Mouse (Mus musculus): ENCODE data around the gene Spns3.
A peak's percentile ranks its signal among the peaks of the same experiment; 100 is the strongest.

Gene Spns3

DNA sequence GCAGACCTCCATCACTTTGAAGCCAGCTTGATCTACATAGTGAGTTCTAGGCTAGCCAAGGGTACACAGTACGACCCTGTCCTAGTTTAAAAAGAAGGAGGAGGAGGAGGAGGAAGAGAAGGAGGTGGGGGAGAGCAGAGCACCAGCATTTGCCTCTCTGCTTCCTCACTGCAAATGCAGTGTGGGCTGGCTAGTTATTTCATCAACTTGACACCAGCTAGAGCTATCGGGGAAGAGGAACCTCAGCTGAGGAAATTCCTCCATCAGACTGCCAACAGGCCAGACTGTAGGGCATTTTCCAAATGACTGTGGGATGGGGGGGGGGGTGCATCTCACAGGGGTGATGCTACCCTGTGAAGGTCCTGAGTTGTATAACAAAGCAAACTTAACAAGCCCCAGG, 31.9 kb downstream of the Spns3 start:
- no peak for DNase-seq (ENCODE audit: inconsistent ontology term)

DNA sequence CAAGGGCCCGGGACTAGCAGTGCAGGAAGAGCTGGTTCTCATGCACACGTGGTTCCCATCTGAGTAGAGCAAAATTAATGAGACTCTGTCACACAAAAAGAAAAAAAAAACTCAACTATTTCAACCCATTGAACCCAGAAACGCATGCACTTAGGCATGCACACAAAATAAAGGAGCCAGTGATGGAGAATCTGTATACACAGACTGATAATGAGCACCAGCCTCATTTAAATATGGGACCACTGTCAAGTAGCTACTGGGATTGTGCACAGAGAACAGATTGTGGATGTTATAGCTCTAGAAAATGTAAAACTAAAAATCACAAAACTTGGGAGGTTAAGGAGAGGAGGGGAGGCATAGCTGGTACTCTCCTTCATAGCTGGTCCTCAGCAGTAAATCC, 35.3 kb downstream of the Spns3 start:
- DNase-seq (ENCODE audit: inconsistent ontology term) = no peak

DNA sequence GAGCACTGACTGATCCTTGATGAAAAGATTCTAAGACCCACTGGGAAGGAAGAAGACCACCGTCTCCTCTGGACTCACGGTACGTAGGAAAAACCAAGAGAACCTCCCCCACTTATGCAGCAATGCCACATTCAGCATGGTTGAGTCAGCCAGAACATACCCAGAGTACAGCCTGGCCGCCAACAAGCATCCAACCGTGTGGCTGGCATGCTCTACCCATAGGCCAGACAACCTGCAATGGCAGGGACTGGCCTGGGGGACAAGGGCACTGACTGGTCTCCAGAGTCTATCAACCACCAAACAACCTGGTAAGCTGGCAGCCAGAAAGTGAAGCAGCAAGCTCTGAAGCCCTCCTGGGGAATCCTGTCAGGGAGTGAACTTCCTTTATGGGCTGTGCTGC, 41.7 kb downstream of the Spns3 start:
- no peak for DNase-seq (ENCODE audit: inconsistent ontology term)

GRCm38 (mm10) chr11:72507651-72508050, 42.7 kb downstream of the Spns3 start:
- no peak for DNase-seq (ENCODE audit: inconsistent ontology term)

GRCm38 (mm10) chr11:72504016-72504797, 46.1 kb downstream of the Spns3 start:
- DNase-seq (ENCODE audit: inconsistent ontology term) = no peak

DNA sequence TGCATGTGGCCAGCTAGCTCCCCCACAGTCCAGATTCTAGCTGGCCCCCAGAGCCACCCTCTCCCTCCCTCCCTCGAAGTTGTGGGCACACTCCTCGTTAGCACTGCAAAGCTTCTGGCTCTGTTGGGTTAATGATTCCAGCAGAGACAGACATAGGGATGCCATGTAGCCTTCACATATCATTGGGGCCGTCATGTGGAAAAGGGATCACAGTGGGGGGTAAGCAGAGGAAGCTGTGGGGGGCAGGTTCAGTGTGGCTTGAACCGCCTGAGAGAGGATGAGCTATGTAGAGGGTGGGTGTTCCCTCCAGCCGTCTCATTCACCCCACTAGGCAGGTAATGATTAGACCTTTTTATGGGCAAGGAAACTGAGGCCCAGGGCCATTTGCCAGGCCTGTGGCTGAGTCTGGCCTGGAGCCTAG, 46.8 kb downstream of the Spns3 start:
- DNase-seq (ENCODE audit: inconsistent ontology term) = peak; percentile 75

- DNase-seq (ENCODE audit: inconsistent ontology term) = peak; percentile 43
These were observed 48.1 kb downstream of the Spns3 start for GRCm38 (mm10) chr11:72502236-72502635.

- peak; percentile 89 for DNase-seq (ENCODE audit: inconsistent ontology term)
These were observed 48.8 kb downstream of the Spns3 start for GRCm38 (mm10) chr11:72501426-72502002.

- no peak for DNase-seq (ENCODE audit: inconsistent ontology term)
These were observed 50.2 kb downstream of the Spns3 start for GRCm38 (mm10) chr11:72500139-72500538.

DNA sequence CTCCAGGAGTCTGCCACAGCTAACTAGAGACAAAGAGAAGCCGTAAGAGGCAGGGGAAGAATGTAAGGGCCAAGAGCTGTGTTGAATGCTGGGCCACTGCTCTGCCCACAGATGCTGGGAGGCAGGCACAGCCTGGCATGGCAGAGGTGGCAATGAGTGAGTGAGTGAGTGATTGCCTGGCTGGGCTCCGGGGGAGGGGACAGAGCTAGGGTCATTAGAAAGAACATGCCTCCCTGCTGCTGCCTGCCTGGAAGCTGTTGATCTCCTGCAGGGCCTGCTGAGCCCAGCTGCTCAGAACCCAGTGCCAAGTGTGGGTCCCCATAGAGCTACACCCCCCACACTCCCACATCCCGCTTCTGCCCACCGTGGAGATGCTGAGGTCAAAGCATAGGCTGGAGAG, 52.9 kb downstream of the Spns3 start:
- no peak for DNase-seq (ENCODE audit: inconsistent ontology term)

GRCm38 (mm10) chr11:72496775-72497174, 53.5 kb downstream of the Spns3 start:
- no peak for DNase-seq (ENCODE audit: inconsistent ontology term)

DNA sequence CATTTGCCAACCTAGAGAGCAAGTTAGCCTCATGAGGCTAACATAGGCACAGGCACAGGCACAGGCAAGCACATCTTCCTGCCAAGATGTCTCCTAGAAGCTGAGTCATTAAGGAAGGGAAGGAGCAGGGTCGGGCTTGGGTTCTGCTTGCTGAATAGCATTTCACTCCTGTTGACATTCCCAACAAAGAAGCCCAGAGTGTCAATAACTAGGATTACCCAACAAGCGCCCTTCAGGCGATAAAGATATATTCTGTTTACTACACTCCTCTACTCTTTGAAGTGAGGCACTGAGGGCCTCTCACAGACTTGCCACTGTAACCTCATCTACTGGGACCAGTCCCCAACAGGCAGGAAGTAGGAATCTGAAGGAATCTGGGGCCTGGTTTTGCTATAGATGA, 54.2 kb downstream of the Spns3 start:
- no peak for DNase-seq (ENCODE audit: inconsistent ontology term)

- DNase-seq (ENCODE audit: inconsistent ontology term) = no peak
These were observed 56.0 kb downstream of the Spns3 start for GRCm38 (mm10) chr11:72494046-72494988.

- DNase-seq (ENCODE audit: inconsistent ontology term) = peak; percentile 48
These were observed 59.0 kb downstream of the Spns3 start for GRCm38 (mm10) chr11:72491130-72491960.

DNA sequence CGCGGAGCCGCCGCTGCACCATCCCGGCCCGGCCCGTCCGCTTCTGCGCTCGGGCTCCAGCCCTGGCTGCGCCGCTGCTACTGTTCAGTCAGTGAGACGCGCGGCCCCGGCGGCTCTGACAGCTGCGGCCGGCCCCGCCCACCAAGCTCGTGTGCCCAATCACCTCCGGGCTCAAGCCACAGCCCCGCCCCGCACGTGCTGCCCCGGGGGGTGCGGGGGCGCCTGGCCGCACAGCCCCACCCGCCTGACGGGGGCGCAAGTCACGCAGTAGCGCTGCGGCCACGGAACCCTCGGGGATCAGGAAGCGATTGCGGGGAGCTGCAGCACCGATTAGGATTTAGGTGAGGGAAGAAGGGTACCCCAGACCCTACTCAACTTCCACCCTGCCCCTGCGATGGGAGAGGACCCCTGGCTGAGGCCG, 60.4 kb downstream of the Spns3 start, which contains the start of gene Spns2:
TSS of gene Spns2 (minus strand) at position 24 of the 421 bp plus-strand sequence.
- DNase-seq (ENCODE audit: inconsistent ontology term) = peak; percentile 86

DNA sequence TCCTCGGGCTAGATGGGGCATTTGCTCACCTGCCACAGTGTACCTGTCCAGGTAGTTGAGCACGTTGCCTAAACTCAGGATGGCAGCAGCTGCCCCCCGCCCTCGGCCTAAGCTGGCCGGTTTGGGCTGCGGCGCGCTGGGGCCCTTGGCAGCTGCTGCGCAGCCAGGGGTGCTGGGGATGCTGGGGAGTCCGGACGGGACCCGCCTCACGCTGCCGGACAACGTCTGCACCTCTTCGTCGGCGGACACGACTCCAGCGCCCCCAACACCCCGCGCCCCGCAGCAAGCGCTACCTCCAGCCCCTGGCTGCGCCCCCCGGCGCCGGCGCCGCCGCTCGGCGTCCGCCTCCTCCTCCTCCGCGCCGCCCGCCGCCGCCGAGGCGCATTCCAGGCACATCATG, 60.9 kb downstream of the Spns3 start:
- no peak for DNase-seq (ENCODE audit: inconsistent ontology term)

DNA sequence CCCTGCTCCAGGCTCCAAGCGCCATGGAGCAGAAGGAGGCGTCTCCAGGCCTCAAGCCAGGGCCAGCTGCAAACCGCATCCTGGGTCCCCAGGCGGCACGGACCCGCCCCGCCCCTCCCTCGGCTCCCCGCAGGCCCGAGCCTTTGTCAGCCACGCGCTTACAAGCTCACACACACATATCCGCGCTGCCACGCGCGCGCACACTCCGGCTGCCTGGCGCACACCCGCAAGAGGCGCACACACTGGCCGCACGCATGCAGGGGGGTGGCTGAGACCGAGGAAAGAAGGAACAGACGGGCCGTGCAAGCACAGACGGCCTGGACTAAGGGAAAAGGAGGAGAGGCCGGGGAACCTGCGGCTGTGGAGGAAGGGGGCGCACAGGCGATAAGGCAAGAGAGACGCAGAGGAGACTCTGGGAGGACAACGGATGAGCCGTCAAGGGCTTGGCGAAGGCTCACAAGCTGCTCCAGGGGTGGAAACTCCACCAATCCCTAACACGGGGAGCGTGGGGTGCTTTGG, 61.5 kb downstream of the Spns3 start:
- DNase-seq (ENCODE audit: inconsistent ontology term) = peak; percentile 53

DNA sequence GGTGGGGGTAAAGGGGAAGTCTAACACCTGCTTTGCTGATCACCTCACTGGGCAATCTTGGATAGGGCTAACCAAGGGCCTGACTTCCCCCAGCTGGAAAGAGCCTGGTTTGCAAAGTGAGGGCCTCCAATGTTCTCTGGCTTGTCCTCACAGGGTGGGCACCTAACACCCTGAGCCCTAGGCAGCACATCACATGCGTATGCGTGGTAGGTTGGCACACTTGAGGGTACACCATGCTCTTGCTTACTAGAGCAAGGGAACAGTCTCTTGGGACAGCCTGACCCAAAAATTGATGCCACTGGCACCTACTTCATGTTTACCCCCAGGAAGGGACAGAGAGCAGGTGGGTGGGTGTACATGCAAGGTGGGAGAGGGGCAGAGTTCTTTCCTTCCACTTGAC, 62.6 kb downstream of the Spns3 start:
- DNase-seq (ENCODE audit: inconsistent ontology term) = no peak

- DNase-seq (ENCODE audit: inconsistent ontology term) = no peak
These were observed 63.1 kb downstream of the Spns3 start for GRCm38 (mm10) chr11:72487171-72487570.

GRCm38 (mm10) chr11:72485960-72486359, 64.3 kb downstream of the Spns3 start:
- DNase-seq (ENCODE audit: inconsistent ontology term) = no peak

DNA sequence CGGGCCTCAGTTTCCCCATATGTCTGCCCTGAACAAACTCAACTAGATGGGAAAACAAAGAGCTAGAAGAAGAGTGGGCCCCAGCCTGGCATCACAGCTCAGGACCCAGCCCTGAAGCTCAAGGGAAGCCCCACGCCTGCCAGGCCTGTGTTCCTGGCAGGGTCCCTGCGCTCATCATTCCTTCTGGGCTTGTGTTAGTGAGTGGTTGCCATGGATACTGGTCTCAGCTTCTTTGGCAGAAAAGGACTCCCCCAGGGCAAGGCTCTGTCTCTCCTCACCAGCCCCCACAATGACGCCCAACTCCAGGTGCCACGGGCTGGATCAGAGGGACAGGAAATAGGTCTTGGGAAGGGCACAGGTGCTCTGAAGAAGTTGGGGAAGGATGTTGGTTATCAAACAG, 65.1 kb downstream of the Spns3 start:
- DNase-seq (ENCODE audit: inconsistent ontology term) = no peak
